Mouse (Mus musculus): ENCODE results near the gene Neurl3. TPM values are rescaled to one million over a fixed set of nuclear protein-coding genes. Genes with fewer than 3 reads are reported as not detected.

The Neurl3 gene
- polyA plus RNA-seq, 1 experiment from 2014 or later: 10.9 TPM

DNA sequence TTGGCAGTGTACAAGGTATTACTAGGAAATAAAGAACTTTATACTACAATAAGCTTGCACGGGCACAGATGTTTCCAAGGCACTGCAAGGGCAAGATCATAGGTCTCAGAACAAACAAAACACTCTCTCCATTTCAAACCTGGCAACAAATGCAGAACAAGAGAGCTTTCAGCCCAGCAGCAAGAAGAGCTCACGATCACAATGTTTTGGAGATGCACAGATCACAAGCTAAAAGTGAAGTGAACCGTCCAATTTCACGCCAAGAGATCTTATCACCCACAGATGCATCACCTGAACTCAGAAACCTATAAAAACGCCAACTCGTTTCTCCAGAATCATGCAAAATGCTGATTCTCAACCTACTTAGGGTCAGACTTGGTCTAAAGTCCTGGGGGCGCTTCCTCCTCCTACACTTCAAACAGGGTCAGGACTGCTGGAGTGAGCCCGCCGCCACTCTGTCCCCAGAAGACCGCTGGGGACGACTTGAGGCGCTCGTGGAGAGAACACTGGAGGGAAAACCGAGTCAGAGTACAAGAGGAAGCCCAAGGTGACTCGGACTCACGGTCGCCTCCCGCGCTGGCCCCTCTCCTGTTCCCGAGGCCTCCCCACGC lies 30.9 kb downstream of the Neurl3 start:
- no peak for ATAC-seq (ENCODE audit: insufficient number of reproducible peaks, insufficient read depth, low FRiP score, low read depth)
- Histone ChIP-seq H3K36me3 (ENCODE audit: control insufficient read depth, insufficient read depth, low read length) (no peaks in the 10 kb centered on the region), H3K4me1 (ENCODE audit: control insufficient read depth, insufficient read depth, low read length) (peaks cover 12% of the 10 kb centered on the region; the same call in 1 of the 2 replicates), H3K9ac (replicated peaks; ENCODE audit: low read depth, low read length) (peak overlapping the region; percentile 77), H3K9me3 (ENCODE audit: control insufficient read depth, low read depth, low read length) (no peaks in the 10 kb centered on the region), H3K4me3 (ENCODE audit: low read depth, low read length) (peak overlapping the region; percentile 88), H3K27ac (ENCODE audit: low read length) (peak overlapping the region; percentile 80), H3K4me2 (replicated peaks; ENCODE audit: low read depth, low read length) (peak overlapping the region; percentile 91), H3K27me3 (ENCODE audit: control insufficient read depth, insufficient read depth, low read length) (no peaks in the 10 kb centered on the region)
- WGBS: 3% methylated on average over 20 of the region's 21 CpGs

DNA sequence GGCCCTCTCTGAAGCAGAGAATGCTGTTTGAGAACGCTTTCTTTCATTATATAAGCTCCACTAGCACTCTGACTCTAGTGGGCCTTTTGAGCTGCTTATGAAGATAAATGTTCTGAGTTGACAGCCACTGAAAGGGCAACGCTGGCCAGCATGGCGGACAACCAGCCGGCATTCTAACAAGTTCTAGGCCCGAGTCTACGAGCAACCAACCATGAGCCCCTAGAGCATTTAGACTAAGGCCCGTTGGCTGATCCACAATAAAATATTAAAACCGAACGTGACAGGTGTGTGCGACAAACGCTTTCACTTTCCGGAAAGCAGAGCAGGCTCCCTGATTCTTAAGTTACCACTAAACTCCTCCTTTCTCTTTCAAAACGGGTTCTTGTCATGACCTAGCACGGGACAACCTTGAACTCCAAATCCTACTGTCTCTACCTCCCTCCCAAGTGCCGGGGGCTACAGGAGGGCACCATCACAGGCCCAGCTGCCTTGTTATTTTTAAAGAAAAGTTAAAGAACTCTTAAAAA lies 32.5 kb downstream of the Neurl3 start:
- H3K4me2 ChIP-seq (replicated peaks; ENCODE audit: low read depth, low read length): no peak overlapping the region
- H3K9me3 ChIP-seq (ENCODE audit: control insufficient read depth, low read depth, low read length): no peaks in the 10 kb centered on the region
- no peaks in the 10 kb centered on the region for H3K36me3 ChIP-seq (ENCODE audit: control insufficient read depth, insufficient read depth, low read length)
- 84% methylated on average over 15 of the region's 15 CpGs for WGBS
- 0 out of 2 replicates have a peak overlapping the region, but pooled peaks have one; percentile 27 for H3K27ac ChIP-seq (ENCODE audit: low read length)
- no peak for ATAC-seq (ENCODE audit: insufficient number of reproducible peaks, insufficient read depth, low FRiP score, low read depth)
- peaks cover 12% of the 10 kb centered on the region; the same call in 1 of the 2 replicates for H3K4me1 ChIP-seq (ENCODE audit: control insufficient read depth, insufficient read depth, low read length)
- H3K27me3 ChIP-seq (ENCODE audit: control insufficient read depth, insufficient read depth, low read length): no peaks in the 10 kb centered on the region
- no peak overlapping the region for H3K4me3 ChIP-seq (ENCODE audit: low read depth, low read length)
- no peak overlapping the region for H3K9ac ChIP-seq (replicated peaks; ENCODE audit: low read depth, low read length)

DNA sequence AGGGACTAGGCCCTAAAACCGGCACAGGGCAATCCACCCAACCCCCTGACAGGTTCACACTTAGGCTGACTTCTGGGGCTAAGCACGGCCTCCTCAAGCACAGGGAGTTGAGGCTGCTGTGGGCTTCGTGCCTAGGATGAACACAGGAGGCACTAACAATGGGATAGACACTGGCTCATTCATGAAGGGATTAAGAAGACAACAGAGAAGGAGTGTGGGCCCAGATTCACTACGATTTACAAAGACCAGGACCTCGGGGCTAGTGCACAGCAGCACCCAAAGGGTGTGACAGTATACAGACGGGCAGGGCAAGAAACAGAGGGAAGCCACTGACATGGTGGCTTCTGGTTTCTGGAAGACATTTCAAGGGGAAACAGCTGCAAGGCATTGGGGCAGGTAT lies 34.3 kb downstream of the Neurl3 start:
- Histone ChIP-seq H3K4me3 (ENCODE audit: low read depth, low read length) (no peak overlapping the region), H3K27ac (ENCODE audit: low read length) (no peak overlapping the region), H3K9me3 (ENCODE audit: control insufficient read depth, low read depth, low read length) (no peaks in the 10 kb centered on the region), H3K27me3 (ENCODE audit: control insufficient read depth, insufficient read depth, low read length) (no peaks in the 10 kb centered on the region), H3K9ac (replicated peaks; ENCODE audit: low read depth, low read length) (no peak overlapping the region), H3K36me3 (ENCODE audit: control insufficient read depth, insufficient read depth, low read length) (no peaks in the 10 kb centered on the region), H3K4me2 (replicated peaks; ENCODE audit: low read depth, low read length) (no peak overlapping the region), H3K4me1 (ENCODE audit: control insufficient read depth, insufficient read depth, low read length) (peaks cover 12% of the 10 kb centered on the region; the same call in 1 of the 2 replicates)
- 72% methylated on average over 6 of the region's 6 CpGs for WGBS
- ATAC-seq (ENCODE audit: insufficient number of reproducible peaks, insufficient read depth, low FRiP score, low read depth): no peak

DNA sequence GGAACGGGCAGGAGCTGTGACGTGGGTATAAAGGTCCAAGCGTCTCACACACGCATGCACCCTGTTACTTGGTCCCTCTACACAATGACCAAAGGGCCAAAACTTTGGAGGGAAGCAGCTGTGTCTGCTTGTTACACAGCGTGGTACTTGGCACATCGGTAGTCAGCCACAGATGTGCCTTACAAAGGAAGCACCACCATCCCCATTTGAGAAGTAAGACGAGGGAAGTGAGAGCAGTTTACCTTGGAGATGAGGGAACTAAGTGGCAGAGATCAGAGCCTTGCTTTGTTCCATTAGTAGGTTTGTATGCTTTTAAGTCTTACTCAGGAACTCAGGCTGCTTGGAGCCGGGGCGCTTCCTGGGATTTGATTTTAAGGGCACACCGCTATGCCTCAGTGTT lies 35.1 kb downstream of the Neurl3 start:
- no peak for ATAC-seq (ENCODE audit: insufficient number of reproducible peaks, insufficient read depth, low FRiP score, low read depth)
- H3K9me3 ChIP-seq (ENCODE audit: control insufficient read depth, low read depth, low read length): no peaks in the 10 kb centered on the region
- no peaks in the 10 kb centered on the region for H3K36me3 ChIP-seq (ENCODE audit: control insufficient read depth, insufficient read depth, low read length)
- H3K4me2 ChIP-seq (replicated peaks; ENCODE audit: low read depth, low read length): no peak overlapping the region
- H3K4me1 ChIP-seq (ENCODE audit: control insufficient read depth, insufficient read depth, low read length): peaks cover 12% of the 10 kb centered on the region; the same call in 1 of the 2 replicates
- H3K9ac ChIP-seq (replicated peaks; ENCODE audit: low read depth, low read length): no peak overlapping the region
- no peak overlapping the region for H3K27ac ChIP-seq (ENCODE audit: low read length)
- no peaks in the 10 kb centered on the region for H3K27me3 ChIP-seq (ENCODE audit: control insufficient read depth, insufficient read depth, low read length)
- WGBS: 86% methylated on average over 10 of the region's 10 CpGs
- no peak overlapping the region for H3K4me3 ChIP-seq (ENCODE audit: low read depth, low read length)

DNA sequence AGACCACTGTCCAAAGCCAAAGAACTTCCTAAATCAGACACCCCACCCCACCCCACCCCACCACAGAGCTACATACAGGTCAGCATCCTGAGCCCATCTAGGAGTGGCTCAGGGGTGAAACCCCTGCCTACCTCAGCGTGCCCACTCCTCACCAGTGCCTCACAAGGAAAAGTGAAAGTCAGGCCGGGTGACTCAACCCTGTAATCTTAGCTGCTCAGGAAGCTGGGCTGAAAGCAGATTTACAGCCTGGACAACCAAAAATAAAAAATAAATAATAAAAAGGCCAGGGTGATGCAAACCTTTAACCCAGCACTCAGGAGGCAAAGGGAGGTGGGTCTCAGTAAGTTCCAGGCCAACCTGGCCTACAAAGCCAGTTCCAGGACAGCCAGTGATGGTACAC lies 38.6 kb downstream of the Neurl3 start:
- no peak overlapping the region for H3K9ac ChIP-seq (replicated peaks; ENCODE audit: low read depth, low read length)
- no peaks in the 10 kb centered on the region for H3K27me3 ChIP-seq (ENCODE audit: control insufficient read depth, insufficient read depth, low read length)
- no peak overlapping the region for H3K4me3 ChIP-seq (ENCODE audit: low read depth, low read length)
- no peaks in the 10 kb centered on the region for H3K9me3 ChIP-seq (ENCODE audit: control insufficient read depth, low read depth, low read length)
- H3K27ac ChIP-seq (ENCODE audit: low read length): no peak overlapping the region
- peaks cover 10% of the 10 kb centered on the region; the same call in 1 of the 2 replicates for H3K36me3 ChIP-seq (ENCODE audit: control insufficient read depth, insufficient read depth, low read length)
- H3K4me1 ChIP-seq (ENCODE audit: control insufficient read depth, insufficient read depth, low read length): no peaks in the 10 kb centered on the region
- no peak for ATAC-seq (ENCODE audit: insufficient number of reproducible peaks, insufficient read depth, low FRiP score, low read depth)
- 82% methylated on average over 2 of the region's 2 CpGs for WGBS
- H3K4me2 ChIP-seq (replicated peaks; ENCODE audit: low read depth, low read length): no peak overlapping the region

DNA sequence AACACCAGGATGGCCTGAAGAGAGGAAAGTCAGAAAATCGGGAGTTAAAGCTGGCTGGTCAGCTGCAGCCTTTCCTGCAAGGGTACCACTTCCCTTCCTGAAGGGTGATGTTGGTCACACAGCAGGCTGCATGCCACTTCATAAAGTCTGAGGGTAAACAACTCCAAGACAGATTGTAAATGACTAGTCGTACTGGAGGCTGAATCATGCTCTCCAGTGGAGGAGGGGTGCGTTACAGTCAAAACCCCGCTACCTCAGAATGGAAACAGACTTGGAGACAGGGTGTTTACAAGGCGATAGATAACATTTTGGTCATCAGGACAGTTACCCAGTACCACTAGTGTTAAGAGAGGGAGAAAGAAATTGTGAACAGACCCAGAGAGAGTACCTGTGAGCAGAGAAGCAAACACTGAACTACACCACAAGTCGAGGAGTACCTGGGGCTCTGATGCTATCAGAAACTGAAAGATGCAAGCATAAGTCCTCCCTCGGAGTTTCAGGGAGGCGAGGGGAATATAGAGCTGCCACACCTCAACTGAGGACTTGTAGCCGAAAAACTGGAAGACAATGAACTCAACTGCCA lies 39.3 kb downstream of the Neurl3 start:
- 75% methylated on average over 9 of the region's 9 CpGs for WGBS
- no peaks in the 10 kb centered on the region for H3K27me3 ChIP-seq (ENCODE audit: control insufficient read depth, insufficient read depth, low read length)

DNA sequence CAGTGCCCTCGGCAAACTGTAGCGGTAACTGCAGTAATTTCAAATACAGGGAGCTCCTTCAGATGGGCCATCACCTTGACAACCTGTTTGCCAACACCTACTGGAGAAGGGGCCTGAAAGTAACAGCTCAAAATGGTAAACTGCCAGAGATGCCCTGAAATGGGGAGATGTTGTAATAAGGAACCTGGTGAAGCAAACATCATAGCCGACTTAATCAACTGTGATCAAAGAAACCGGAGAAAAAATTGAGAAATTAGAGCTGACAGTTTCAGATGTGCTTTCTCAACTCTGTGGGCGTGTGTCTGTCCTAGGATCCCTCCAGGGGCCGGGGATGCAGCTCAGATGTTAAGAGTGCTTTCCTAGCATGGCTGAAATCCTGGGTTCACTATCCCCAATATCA lies 41.3 kb downstream of the Neurl3 start:
- ATAC-seq (ENCODE audit: insufficient number of reproducible peaks, insufficient read depth, low FRiP score, low read depth): no peak
- Histone ChIP-seq H3K27me3 (ENCODE audit: control insufficient read depth, insufficient read depth, low read length) (no peaks in the 10 kb centered on the region), H3K4me3 (ENCODE audit: low read depth, low read length) (no peak overlapping the region), H3K36me3 (ENCODE audit: control insufficient read depth, insufficient read depth, low read length) (peaks cover 18% of the 10 kb centered on the region; the same call in 1 of the 2 replicates), H3K9me3 (ENCODE audit: control insufficient read depth, low read depth, low read length) (no peaks in the 10 kb centered on the region), H3K4me2 (replicated peaks; ENCODE audit: low read depth, low read length) (no peak overlapping the region), H3K4me1 (ENCODE audit: control insufficient read depth, insufficient read depth, low read length) (no peaks in the 10 kb centered on the region), H3K9ac (replicated peaks; ENCODE audit: low read depth, low read length) (no peak overlapping the region), H3K27ac (ENCODE audit: low read length) (no peak overlapping the region)
- 87% methylated on average over 6 of the region's 6 CpGs for WGBS

More for the DNA sequence above, 39.3 kb downstream of the Neurl3 start:
- Histone ChIP-seq H3K9ac (replicated peaks; ENCODE audit: low read depth, low read length) (no peak overlapping the region), H3K4me3 (ENCODE audit: low read depth, low read length) (no peak overlapping the region), H3K4me1 (ENCODE audit: control insufficient read depth, insufficient read depth, low read length) (no peaks in the 10 kb centered on the region), H3K27ac (ENCODE audit: low read length) (no peak overlapping the region), H3K4me2 (replicated peaks; ENCODE audit: low read depth, low read length) (no peak overlapping the region), H3K9me3 (ENCODE audit: control insufficient read depth, low read depth, low read length) (no peaks in the 10 kb centered on the region), H3K36me3 (ENCODE audit: control insufficient read depth, insufficient read depth, low read length) (peaks cover 10% of the 10 kb centered on the region; the same call in 1 of the 2 replicates)
- ATAC-seq (ENCODE audit: insufficient number of reproducible peaks, insufficient read depth, low FRiP score, low read depth): no peak

DNA sequence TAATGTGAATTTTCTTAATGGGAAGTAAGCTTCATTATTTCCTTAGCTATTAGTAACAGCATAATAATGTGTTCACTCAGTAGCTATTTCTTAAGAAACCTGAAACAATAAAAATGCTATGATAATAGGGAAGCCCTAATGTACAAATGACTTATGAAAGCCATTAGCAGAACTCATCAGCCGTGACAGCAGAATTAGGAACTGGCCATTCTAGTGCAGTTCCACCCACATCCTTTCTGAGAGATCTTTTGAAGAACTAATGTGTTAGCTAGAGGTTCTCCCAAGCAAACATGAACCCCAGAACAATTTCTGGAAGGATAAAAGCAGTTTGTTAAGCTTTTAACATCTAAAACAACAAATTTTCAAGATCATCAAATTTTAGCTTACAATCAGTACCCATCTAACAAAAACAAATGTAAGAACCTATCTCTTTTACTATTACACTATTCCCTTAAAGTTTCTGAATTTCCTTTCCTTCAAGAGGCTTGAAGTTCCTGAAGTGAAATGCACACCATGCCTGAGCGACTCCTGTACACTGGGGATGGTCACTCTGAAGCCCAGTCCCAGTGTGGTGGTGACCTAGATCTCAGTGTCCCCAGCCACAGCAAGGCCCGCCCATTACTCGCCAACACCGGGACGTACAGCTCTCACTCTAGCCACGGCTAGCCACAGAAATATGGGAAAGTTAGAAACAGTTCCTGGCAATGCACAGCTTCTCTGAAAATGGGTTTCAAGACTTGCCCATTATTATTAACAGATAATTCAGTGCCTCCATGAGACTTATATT lies 43.4 kb downstream of the Neurl3 start:
- 83% methylated on average over 7 of the region's 7 CpGs for WGBS
- no peak for ATAC-seq (ENCODE audit: insufficient number of reproducible peaks, insufficient read depth, low FRiP score, low read depth)
- H3K36me3 ChIP-seq (ENCODE audit: control insufficient read depth, insufficient read depth, low read length): peaks cover 24% of the 10 kb centered on the region; the same call in 1 of the 2 replicates

More for the DNA sequence above, 43.4 kb downstream of the Neurl3 start:
- Histone ChIP-seq H3K27me3 (ENCODE audit: control insufficient read depth, insufficient read depth, low read length) (no peaks in the 10 kb centered on the region), H3K4me2 (replicated peaks; ENCODE audit: low read depth, low read length) (no peak overlapping the region), H3K4me3 (ENCODE audit: low read depth, low read length) (no peak overlapping the region), H3K27ac (ENCODE audit: low read length) (no peak overlapping the region), H3K9ac (replicated peaks; ENCODE audit: low read depth, low read length) (no peak overlapping the region), H3K9me3 (ENCODE audit: control insufficient read depth, low read depth, low read length) (no peaks in the 10 kb centered on the region), H3K4me1 (ENCODE audit: control insufficient read depth, insufficient read depth, low read length) (no peaks in the 10 kb centered on the region)
